Mouse (Mus musculus) liver, postnatal 0 days (tissue): ENCODE measurements around the gene Slc4a3.

Experiments used
- CTCF ChIP-seq: sonication (generic); IDR thresholded peaks from 2 replicates; pipeline ENCODE4 v1.5.1; 2016; ENCODE audit warnings: antibody characterized with exemption, low read depth
- EP300 ChIP-seq: IDR thresholded peaks from 2 replicates; pipeline ENCODE4 v1.6.1; 2016; ENCODE audit warnings: antibody characterized with exemption, low read depth, mild to moderate bottlenecking

DNA sequence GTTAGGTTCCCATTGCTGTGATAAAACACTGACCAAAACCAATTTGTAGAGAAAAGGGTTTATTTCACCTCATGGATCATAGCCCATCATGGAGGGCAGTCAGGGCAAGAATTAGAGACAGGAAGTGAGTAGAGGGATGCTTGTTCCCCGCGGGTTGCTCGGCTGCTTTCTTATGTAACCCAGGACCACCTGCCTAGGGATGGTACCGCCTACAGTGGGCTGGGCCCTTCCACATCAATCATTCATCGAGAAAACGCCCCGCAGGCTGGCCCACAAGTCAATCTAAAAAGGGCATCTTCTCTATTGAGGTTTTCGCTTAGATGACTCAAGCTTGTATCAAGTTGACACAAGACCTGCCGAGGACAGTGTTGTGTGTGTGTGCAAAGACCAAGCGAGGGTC, 37.0 kb downstream of the Slc4a3 start:
- no peak for TF ChIP-seq CTCF
- TF ChIP-seq EP300, result no peak
